Comparison of ENCODE assay signal across 18 mouse cellular contexts in the genomic region with DNA sequence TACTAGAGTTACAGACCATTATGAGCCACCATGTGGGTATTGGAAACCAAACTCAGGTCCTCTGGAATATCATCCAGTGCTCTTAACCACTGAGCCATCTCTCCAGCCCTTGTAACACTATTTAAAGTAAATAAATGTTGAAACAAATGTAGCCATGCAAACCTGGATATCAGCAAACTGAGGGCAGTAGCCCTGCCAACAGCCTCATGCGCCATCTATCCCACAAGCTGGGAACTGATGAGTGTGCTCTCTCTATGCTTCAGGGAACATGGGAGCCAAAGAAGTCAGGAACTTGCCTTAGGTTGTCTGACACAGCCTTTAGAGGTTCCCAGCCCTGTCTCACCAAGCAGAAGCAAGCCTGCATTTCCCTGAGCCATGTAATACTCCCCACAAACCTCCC. TPM values are rescaled to one million over a fixed set of nuclear protein-coding genes. Genes with fewer than 3 reads are reported as not detected.
DNase-seq lines count a peak whose midpoint lies in the region; ATAC-seq and TF ChIP-seq lines count a peak whose summit lies in the region.
"Had no signal": no experiment of that assay in that cellular context is flagged by ENCODE, and none has a peak within 500 bp of the region (broad histone marks: within the 10 kb centered on the region; RNA-seq: fewer than 3 reads in every experiment).

No protein-coding gene starts in this region.

- no peaks in the 10 kb centered on the region for H3K9me3 ChIP-seq in intestine, postnatal 0 days (ENCODE audit: control insufficient read depth)
- 0 out of 2 replicates have a peak, but pooled peaks cover 3% of the 10 kb centered on the region for H3K9me3 ChIP-seq in intestine, embryonic 16.5 days (ENCODE audit: control insufficient read depth, low read length)
- H3K9me3 ChIP-seq in liver, embryonic 14.5 days (ENCODE audit: control insufficient read depth, low read length) = no peaks in the 10 kb centered on the region
- H3K9me3 ChIP-seq: embryonic facial prominence, embryonic 13.5 days; heart, embryonic 10.5 days; limb, embryonic 15.5 days had no signal

- no peak overlapping the region for H3K9ac ChIP-seq in intestine, postnatal 0 days (ENCODE audit: low read depth, low read length)
- no peak overlapping the region for H3K9ac ChIP-seq in intestine, embryonic 16.5 days (ENCODE audit: low read depth, low read length)
- H3K9ac ChIP-seq in liver, embryonic 14.5 days (replicated peaks) = no peak overlapping the region
- H3K9ac ChIP-seq: embryonic facial prominence, embryonic 13.5 days; limb, embryonic 15.5 days had no signal

- no peak for DNase-seq in liver, embryonic 14.5 days (ENCODE audit: low read depth in 3 of 3, low spot score in 3 of 3)
- DNase-seq in liver (no peak), Patski (ENCODE audit: low read depth, low spot score) (no peak)
- peak; percentile 36 for DNase-seq in kidney, postnatal 10 days
- no peak for DNase-seq in neural tube, embryonic 10.5 days (ENCODE audit: extremely low spot score, low spot score)
- no peak for DNase-seq in gastrocnemius, postnatal 4 days (ENCODE audit: low spot score in 2 of 2)
- DNase-seq: adrenal gland, adult 2 months; cerebellum, adult 9-11 months; heart, postnatal 36 days; retina, postnatal 1 day; spleen, adult 18-20 months; thymus, postnatal 36 days had no signal

- H3K27ac ChIP-seq in intestine, postnatal 0 days (ENCODE audit: low read depth, low read length) = no peak overlapping the region
- H3K27ac ChIP-seq in intestine, embryonic 16.5 days (ENCODE audit: low read length) = no peak overlapping the region
- no peak overlapping the region for H3K27ac ChIP-seq in liver, embryonic 14.5 days
- H3K27ac ChIP-seq: embryonic facial prominence, embryonic 13.5 days; heart, embryonic 10.5 days; limb, embryonic 15.5 days had no signal

- CTCF ChIA-PET in Patski (lab: Charles Lee) = no interaction called here

- no peak overlapping the region for H3K4me2 ChIP-seq in intestine, postnatal 0 days (replicated peaks; ENCODE audit: low read depth)
- no peak overlapping the region for H3K4me2 ChIP-seq in intestine, embryonic 16.5 days (ENCODE audit: low read depth, low read length)
- no peak overlapping the region for H3K4me2 ChIP-seq in liver, embryonic 14.5 days (ENCODE audit: low read depth)
- H3K4me2 ChIP-seq: embryonic facial prominence, embryonic 13.5 days; limb, embryonic 15.5 days had no signal

- no peaks in the 10 kb centered on the region for H3K36me3 ChIP-seq in intestine, postnatal 0 days (ENCODE audit: control insufficient read depth, insufficient read depth)
- no peaks in the 10 kb centered on the region for H3K36me3 ChIP-seq in intestine, embryonic 16.5 days (ENCODE audit: control insufficient read depth, insufficient read depth, low read length)
- H3K36me3 ChIP-seq in liver, embryonic 14.5 days (replicated peaks; ENCODE audit: control insufficient read depth, insufficient read depth, low read depth) = no peaks in the 10 kb centered on the region
- H3K36me3 ChIP-seq: embryonic facial prominence, embryonic 13.5 days; heart, embryonic 10.5 days; limb, embryonic 15.5 days had no signal

- in situ Hi-C loops in Patski (cut with MboI; ENCODE audit: low pct_unique_long_range_greater_than_20kb) = loop anchor here (5.0 kb wide), 1 partner anchor 39 kb away; no protein-coding TSS in a partner anchor

- 79% methylated on average over 1 of the region's 1 CpGs for WGBS in intestine, postnatal 0 days
- 75% methylated on average over 1 of the region's 1 CpGs for WGBS in intestine, embryonic 16.5 days
- 69% methylated on average over 1 of the region's 1 CpGs for WGBS in liver, embryonic 14.5 days (ENCODE audit: insufficient replicate concordance)

- no peaks in the 10 kb centered on the region for H3K27me3 ChIP-seq in intestine, postnatal 0 days (replicated peaks; ENCODE audit: control insufficient read depth, insufficient read depth, low read length)
- H3K27me3 ChIP-seq in intestine, embryonic 16.5 days (replicated peaks; ENCODE audit: control insufficient read depth, insufficient read depth, low read length) = no peaks in the 10 kb centered on the region
- H3K27me3 ChIP-seq in liver, embryonic 14.5 days (ENCODE audit: control insufficient read depth, insufficient read depth, low read length) = no peaks in the 10 kb centered on the region
- no peaks in the 10 kb centered on the region for H3K27me3 ChIP-seq in Patski
- H3K27me3 ChIP-seq: embryonic facial prominence, embryonic 13.5 days; limb, embryonic 15.5 days had no signal

- TF ChIP-seq CTCF in intestine, postnatal 0 days (IDR thresholded peaks at IDR 0.05; ENCODE audit: low read depth) = peak; percentile 66
- peak; percentile 37; the same call in 1 of the 2 replicates for TF ChIP-seq CTCF in liver, embryonic 14.5 days (IDR thresholded peaks at IDR 0.05; ENCODE audit: low read depth)
- peak; percentile 55 for TF ChIP-seq CTCF in Patski (IDR thresholded peaks at IDR 0.05)

- TF ChIP-seq EP300 in liver, embryonic 14.5 days (IDR thresholded peaks at IDR 0.05; ENCODE audit: low read depth) = no peak

- no peaks in the 10 kb centered on the region for H3K4me1 ChIP-seq in intestine, postnatal 0 days (replicated peaks; ENCODE audit: control insufficient read depth, insufficient read depth, low read length)
- no peaks in the 10 kb centered on the region for H3K4me1 ChIP-seq in intestine, embryonic 16.5 days (ENCODE audit: control insufficient read depth, insufficient read depth, low read length)
- no peaks in the 10 kb centered on the region for H3K4me1 ChIP-seq in liver, embryonic 14.5 days (replicated peaks; ENCODE audit: control insufficient read depth in 2 of 2, insufficient read depth in 2 of 2, low read length in 1 of 2)
- H3K4me1 ChIP-seq: embryonic facial prominence, embryonic 13.5 days; limb, embryonic 15.5 days had no signal

- POLR2A ChIA-PET in Patski (lab: Charles Lee) = interaction anchor here (1.4 to 2.3 kb wide), 2 partner anchors 28 to 43 kb away, joined by 5 to 10 read pairs; partner anchors contain the start of gene Spns2

- no peak overlapping the region for H3K4me3 ChIP-seq in intestine, postnatal 0 days (ENCODE audit: low read depth, low read length)
- no peak overlapping the region for H3K4me3 ChIP-seq in intestine, embryonic 16.5 days (ENCODE audit: low read length)
- no peak overlapping the region for H3K4me3 ChIP-seq in liver, embryonic 14.5 days (ENCODE audit: insufficient read depth in 1 of 2, low read depth in 2 of 2, low read length in 2 of 2)
- H3K4me3 ChIP-seq: embryonic facial prominence, embryonic 13.5 days; heart, embryonic 10.5 days; limb, embryonic 15.5 days had no signal

- ATAC-seq in intestine, postnatal 0 days = no peak
- ATAC-seq in intestine, embryonic 16.5 days = no peak
- ATAC-seq in liver, embryonic 14.5 days (ENCODE audit: insufficient read depth) = no peak
- peak; percentile 53 for ATAC-seq in Patski

RNA-seq across cellular contexts. Expression of gene Spns3, which starts 18.7 kb away (rescaled TPM):
- polyA plus RNA-seq in intestine, postnatal 0 days (2015; fragmentation: Nextera tagmentation; extraction: Ambion mirVana) = 11.1 and 12.2 TPM in 2 replicates
- polyA plus RNA-seq in intestine, embryonic 16.5 days (2015; fragmentation: Nextera tagmentation; extraction: Ambion mirVana) = 3.2 and 5.7 TPM in 2 replicates
- polyA plus RNA-seq in liver, embryonic 14.5 days (2012; rRNA removed) = 1.3 and 1.7 TPM in 2 replicates
- 1.3 TPM in 2 replicates for polyA plus RNA-seq in liver, embryonic 14.5 days (2014; fragmentation: Nextera tagmentation; extraction: Ambion mirVana)
- polyA plus RNA-seq in Patski (2021) = 7.8 TPM
- under 1 TPM; 0.16 to 0.17 TPM for total RNA-seq in gastrocnemius, postnatal 4 days (2021)
- polyA plus RNA-seq: forebrain, embryonic 11.5 days had no signal

RNA-seq across cellular contexts. Expression of gene Spns2, which starts 41.9 kb away (rescaled TPM):
- 19.8 and 20.5 TPM in 2 replicates for polyA plus RNA-seq in intestine, postnatal 0 days (2015; fragmentation: Nextera tagmentation; extraction: Ambion mirVana)
- polyA plus RNA-seq in intestine, embryonic 16.5 days (2015; fragmentation: Nextera tagmentation; extraction: Ambion mirVana) = 5.9 and 7.5 TPM in 2 replicates
- 8.6 and 12.9 TPM in 2 replicates for polyA plus RNA-seq in liver, embryonic 14.5 days (2012; rRNA removed)
- 3.8 and 6.3 TPM in 2 replicates for polyA plus RNA-seq in liver, embryonic 14.5 days (2014; fragmentation: Nextera tagmentation; extraction: Ambion mirVana)
- polyA plus RNA-seq in Patski (2021) = 111 TPM
- 10 to 100 TPM; 12.7 to 14.8 TPM for total RNA-seq in gastrocnemius, postnatal 4 days (2021)
